Mouse (Mus musculus) lung, adult 2 months (tissue): ENCODE results near the gene Coq5.

ENCODE experiments used
- CTCF ChIP-seq: fragments of 200-500 bp; IDR thresholded peaks from 2 replicates; pipeline ENCODE4 v1.5.1; 2011; ENCODE audit warnings: mild to moderate bottlenecking, low read length, control low read depth; ENCODE audit not compliant: insufficient read depth
- POLR2A ChIP-seq: fragments of 200-500 bp; IDR thresholded peaks from 2 replicates; pipeline ENCODE4 v1.6.1; 2011; ENCODE audit warnings: low read depth, mild to moderate bottlenecking, control low read depth, low read length, borderline replicate concordance; ENCODE audit errors: extremely low read depth

DNA sequence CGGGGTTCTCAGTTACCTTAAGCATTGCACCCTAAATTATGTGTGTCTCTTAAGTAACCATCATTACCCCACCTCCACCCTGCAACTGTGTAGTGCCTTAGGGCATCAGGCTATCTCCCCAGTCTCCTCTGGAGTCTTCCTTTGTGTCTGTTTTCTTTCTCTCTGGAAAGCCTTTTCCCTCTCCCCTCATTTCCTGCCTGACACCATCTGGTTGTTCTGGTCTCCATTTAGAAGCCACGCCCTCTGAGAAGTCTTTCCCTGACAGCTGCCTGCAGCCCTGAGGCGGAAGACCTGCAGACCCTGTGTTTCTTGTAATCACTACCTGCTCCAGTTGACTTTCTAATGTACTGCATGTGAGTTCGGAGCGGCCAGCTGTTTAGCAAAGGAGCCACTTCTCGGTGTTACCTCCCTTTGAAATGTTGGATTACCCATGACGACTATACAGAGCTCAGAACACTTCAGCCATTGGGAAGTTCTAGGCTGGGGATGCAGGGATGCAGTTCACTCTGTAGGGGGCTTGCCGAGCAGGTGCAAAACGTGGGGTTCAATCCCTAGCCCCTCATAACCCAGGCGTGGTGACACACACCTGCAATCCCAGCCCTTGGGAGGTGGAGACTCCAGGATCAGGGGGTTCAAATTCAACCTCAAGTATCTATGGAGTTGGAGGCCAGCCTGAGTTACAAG is 38.3 kb downstream of the Coq5 start:
- TF ChIP-seq CTCF (no peak), POLR2A (no peak)
